Mouse (Mus musculus) forebrain, embryonic 15.5 days (tissue): ENCODE results near the gene Itga8. TPM values are rescaled to one million over a fixed set of nuclear protein-coding genes. Genes with fewer than 3 reads are reported as not detected.

Experiments used
- ATAC-seq: fragments of 200-750 bp; cut with Nextera tagmentation; replicated peaks from 2 replicates; pipeline ENCODE4 v1.8.0; 2017; ENCODE audit warnings: mild to moderate bottlenecking, moderate TSS enrichment, moderate library complexity
- H3K27ac ChIP-seq: fragments of 300-500 bp; sonication (generic); replicated peaks from 2 replicates; pipeline ENCODE4 v1.5.1; 2015; ENCODE audit warnings: mild to moderate bottlenecking, inconsistent platforms
- H3K27me3 ChIP-seq: fragments of 300-500 bp; sonication (generic); 2 replicates; pipeline ENCODE4 v1.6.1; 2015; ENCODE audit warnings: inconsistent platforms
- H3K36me3 ChIP-seq: fragments of 300-500 bp; sonication (generic); 2 replicates; pipeline ENCODE4 v1.6.1; 2015; ENCODE audit warnings: mild to moderate bottlenecking, inconsistent platforms
- H3K4me1 ChIP-seq: fragments of 300-500 bp; sonication (generic); 2 replicates; pipeline ENCODE4 v1.6.1; 2015; ENCODE audit warnings: inconsistent platforms
- H3K4me2 ChIP-seq: fragments of 300-500 bp; sonication (generic); replicated peaks from 2 replicates; pipeline ENCODE4 v1.6.1; 2015; ENCODE audit warnings: mild to moderate bottlenecking, inconsistent platforms
- H3K4me3 ChIP-seq: fragments of 300-500 bp; sonication (generic); 2 replicates; pipeline ENCODE4 v1.5.1; 2015; ENCODE audit warnings: mild to moderate bottlenecking, inconsistent platforms
- H3K9ac ChIP-seq: fragments of 300-500 bp; sonication (generic); replicated peaks from 2 replicates; pipeline ENCODE4 v1.6.1; 2015; ENCODE audit warnings: mild to moderate bottlenecking, inconsistent platforms
- H3K9me3 ChIP-seq: fragments of 300-500 bp; sonication (generic); 2 replicates; pipeline ENCODE4 v1.6.1; 2016; ENCODE audit warnings: inconsistent platforms
- WGBS: fragments of 180-500 bp; shearing (Covaris S2); methylation state at CpG from one replicate; pipeline ENCODE4 v1.1.7; 2015; ENCODE audit warnings: mixed read lengths; 5-methylcytosine and 5-hydroxymethylcytosine counted together
- polyA plus RNA-seq: library from polyadenylated mRNA; unstranded; fragments of >200 nt; fragmentation: Nextera tagmentation; extraction: Ambion mirVana; gene quantifications from 2 replicates; pipeline ENCODE4 v1.2.1, GENCODE M21; 2015

Gene Itga8
- polyA plus RNA-seq, 1 experiment from 2014 or later: 2.3 TPM

DNA sequence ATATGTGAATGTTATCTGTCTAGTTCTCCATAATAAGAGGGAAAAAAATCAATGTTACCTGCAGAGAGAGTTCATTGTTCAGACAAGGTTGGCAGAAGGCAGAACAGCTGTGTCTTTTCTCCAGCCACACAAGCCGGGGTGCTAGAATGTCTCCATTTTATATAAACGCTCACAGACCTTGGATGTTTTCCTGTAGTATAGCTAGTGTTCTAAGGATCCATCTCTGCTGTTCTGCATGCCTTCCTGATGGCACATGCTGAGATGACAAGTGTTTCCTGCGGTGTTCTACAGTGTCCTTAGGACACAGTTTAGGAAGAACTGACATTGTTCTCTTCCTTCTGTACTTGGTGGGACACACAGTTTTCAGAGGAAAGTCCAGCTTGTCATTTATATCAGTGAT is 192.4 kb downstream of the Itga8 start:
- Histone ChIP-seq H3K36me3 (no peaks in the 10 kb centered on the region), H3K4me1 (no peaks in the 10 kb centered on the region), H3K9ac (no peak overlapping the region), H3K9me3 (no peaks in the 10 kb centered on the region), H3K27me3 (no peaks in the 10 kb centered on the region), H3K4me2 (no peak overlapping the region), H3K4me3 (no peak overlapping the region), H3K27ac (no peak overlapping the region)
- ATAC-seq: no peak
- WGBS: 86% methylated on average over 3 of the region's 3 CpGs

DNA sequence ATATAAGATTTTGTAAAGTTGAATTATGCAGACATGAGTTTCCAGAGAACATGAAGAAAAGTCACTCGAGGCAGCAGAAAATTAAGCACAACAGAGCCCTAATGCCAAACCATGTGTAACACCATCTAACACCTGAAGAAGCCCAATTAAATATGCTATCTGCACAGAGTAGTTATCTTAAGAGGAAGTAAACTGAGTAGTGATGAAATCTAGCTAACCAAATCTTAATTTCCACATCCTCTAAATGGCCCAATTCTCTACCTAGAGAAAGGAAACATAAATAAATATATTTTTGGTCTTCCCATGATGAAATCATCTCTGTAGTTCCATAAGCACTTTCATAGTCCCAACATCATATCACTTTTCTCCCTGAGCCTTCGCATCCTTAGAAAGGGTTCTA is 193.4 kb downstream of the Itga8 start:
- H3K4me1 ChIP-seq: no peaks in the 10 kb centered on the region
- ATAC-seq: no peak
- WGBS: 92% methylated on average over 2 of the region's 2 CpGs

DNA sequence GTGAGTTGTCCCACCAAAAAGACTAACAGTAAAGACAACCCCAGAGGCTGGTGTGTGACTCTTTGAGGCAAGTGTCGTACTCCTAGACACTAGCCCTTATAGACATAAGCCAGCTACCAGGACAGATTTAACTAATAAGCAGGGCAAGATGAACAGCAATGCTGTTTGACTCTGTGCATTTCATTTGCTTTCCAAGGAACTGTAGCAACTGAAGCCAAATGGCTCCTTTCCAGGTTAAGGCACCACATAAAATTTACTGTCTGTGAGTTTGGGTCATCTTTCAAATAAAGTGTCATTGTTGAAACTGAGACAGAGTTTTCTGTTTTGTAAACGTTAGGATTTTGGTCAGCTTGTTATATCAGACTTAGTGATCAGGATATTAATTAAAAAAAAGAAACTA is 194.5 kb downstream of the Itga8 start:
- Histone ChIP-seq H3K27me3 (no peaks in the 10 kb centered on the region), H3K9me3 (no peaks in the 10 kb centered on the region), H3K4me2 (no peak overlapping the region), H3K4me1 (no peaks in the 10 kb centered on the region), H3K27ac (no peak overlapping the region), H3K4me3 (no peak overlapping the region), H3K36me3 (no peaks in the 10 kb centered on the region), H3K9ac (no peak overlapping the region)
- 75% methylated on average over 2 of the region's 2 CpGs for WGBS
- no peak for ATAC-seq

More for the DNA sequence above, 193.4 kb downstream of the Itga8 start:
- Histone ChIP-seq H3K27ac (no peak overlapping the region), H3K4me2 (no peak overlapping the region), H3K9ac (no peak overlapping the region), H3K27me3 (no peaks in the 10 kb centered on the region), H3K9me3 (no peaks in the 10 kb centered on the region), H3K4me3 (no peak overlapping the region), H3K36me3 (no peaks in the 10 kb centered on the region)

DNA sequence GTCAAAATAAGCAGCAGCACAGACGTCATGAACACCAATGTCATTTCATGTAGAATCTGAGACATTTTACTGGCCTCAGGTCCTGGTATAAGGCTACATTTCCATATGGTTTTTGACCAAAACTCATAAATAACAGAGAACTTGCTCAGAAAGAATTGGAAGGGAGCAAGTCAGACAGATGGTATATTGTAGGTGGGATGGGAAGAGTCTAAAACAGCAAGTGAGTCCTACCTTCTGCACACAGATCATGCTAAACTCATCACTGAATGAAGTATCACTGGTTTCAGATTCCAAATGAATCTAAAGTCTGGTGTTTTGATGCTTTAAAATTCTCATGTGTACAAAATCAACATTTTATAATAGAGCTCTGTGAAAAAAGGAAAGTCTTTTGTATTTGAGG is 198.5 kb downstream of the Itga8 start:
- no peak overlapping the region for H3K4me3 ChIP-seq
- no peak for ATAC-seq
- H3K4me1 ChIP-seq: no peaks in the 10 kb centered on the region
- no peaks in the 10 kb centered on the region for H3K36me3 ChIP-seq
- H3K4me2 ChIP-seq: no peak overlapping the region
- no peak overlapping the region for H3K9ac ChIP-seq
- no peaks in the 10 kb centered on the region for H3K27me3 ChIP-seq
- WGBS: 54% methylated on average over 1 of the region's 1 CpGs
- no peak overlapping the region for H3K27ac ChIP-seq
- no peaks in the 10 kb centered on the region for H3K9me3 ChIP-seq

DNA sequence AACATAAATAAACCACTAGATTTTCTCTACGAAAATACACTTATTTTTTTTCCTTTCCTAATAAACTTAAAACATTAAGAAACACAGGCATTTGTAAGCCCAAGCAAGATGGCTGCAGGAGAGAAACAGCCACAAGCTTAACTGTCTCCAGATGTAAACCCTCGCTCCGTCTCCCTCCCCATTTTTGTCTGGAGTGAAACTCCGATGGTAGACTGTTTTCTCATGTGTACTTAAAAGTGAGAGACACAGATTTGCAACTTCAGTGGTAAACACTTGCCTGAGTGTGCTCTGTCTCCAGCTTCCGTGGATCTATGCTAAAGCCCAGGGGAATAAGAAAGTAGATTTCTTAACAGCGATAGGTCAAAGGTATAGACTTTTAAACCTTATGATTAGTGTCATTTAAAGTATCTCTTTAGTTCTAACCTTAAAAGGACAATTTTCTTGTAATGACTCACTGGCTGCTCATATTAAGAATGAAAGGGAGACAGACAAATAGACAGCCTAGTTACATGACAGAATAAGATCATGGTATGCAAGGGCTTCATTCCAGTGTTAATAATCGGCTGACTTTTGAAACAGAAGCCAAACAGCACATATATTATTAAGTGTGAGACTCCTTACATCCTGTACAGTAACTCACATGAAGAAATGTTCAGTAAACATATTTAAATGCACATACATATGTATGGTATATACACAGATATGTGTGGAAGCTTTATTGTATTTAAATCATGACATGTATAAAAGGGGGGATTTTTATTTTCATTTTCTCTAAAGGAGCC is 209.3 kb downstream of the Itga8 start:
- no peaks in the 10 kb centered on the region for H3K9me3 ChIP-seq
- H3K4me2 ChIP-seq: no peak overlapping the region
- WGBS: 84% methylated on average over 7 of the region's 7 CpGs
- H3K27me3 ChIP-seq: no peaks in the 10 kb centered on the region
- ATAC-seq: no peak
- H3K36me3 ChIP-seq: no peaks in the 10 kb centered on the region
- H3K4me3 ChIP-seq: no peak overlapping the region
- no peak overlapping the region for H3K9ac ChIP-seq
- H3K27ac ChIP-seq: no peak overlapping the region
- no peaks in the 10 kb centered on the region for H3K4me1 ChIP-seq

DNA sequence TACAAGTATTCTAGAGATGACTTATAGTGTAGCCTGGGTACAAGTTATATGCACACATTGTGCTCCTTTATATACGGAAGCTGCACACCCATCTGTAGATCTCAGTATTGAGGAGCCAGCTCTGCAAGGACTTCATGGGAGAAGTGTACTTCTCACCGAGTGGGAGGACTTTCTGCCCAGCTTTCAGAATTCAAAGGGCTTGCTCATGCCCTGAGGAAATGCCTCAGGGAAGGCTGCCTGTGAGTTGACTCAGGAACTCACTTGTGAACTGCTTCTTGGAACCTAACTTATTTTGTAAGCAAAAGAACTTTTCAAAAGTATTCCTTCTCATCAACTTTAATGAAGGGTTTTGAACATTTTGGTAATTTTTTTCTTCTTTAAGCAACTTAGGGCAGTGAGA is 210.7 kb downstream of the Itga8 start:
- no peak overlapping the region for H3K4me3 ChIP-seq
- no peaks in the 10 kb centered on the region for H3K27me3 ChIP-seq
- H3K4me1 ChIP-seq: no peaks in the 10 kb centered on the region
- no peak for ATAC-seq
- no peak overlapping the region for H3K4me2 ChIP-seq
- H3K9me3 ChIP-seq: no peaks in the 10 kb centered on the region
- no peaks in the 10 kb centered on the region for H3K36me3 ChIP-seq
- WGBS: 83% methylated on average over 2 of the region's 2 CpGs
- no peak overlapping the region for H3K27ac ChIP-seq
- no peak overlapping the region for H3K9ac ChIP-seq

DNA sequence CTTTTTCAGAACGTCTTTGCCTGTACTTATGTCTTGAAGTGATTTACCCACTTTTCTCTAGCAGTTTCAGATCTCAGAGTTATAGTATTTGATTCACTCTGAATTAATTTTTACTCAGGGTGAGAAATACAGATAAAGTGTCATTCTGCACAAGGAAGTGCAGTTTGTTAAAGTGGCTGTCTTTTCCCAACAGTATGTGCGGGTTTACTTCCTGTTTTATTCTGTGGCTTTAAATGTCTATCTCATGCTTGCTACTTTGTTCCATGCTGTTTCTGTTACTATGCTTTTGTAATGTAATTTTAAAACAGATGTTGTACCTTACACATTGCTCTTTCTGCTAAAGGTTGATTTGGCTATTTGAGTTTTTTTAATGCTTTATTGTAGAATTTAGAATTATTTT is 216.2 kb downstream of the Itga8 start:
- no peak overlapping the region for H3K4me2 ChIP-seq
- H3K4me1 ChIP-seq: no peaks in the 10 kb centered on the region
- WGBS: 92% methylated on average over 2 of the region's 2 CpGs
- ATAC-seq: no peak
- no peaks in the 10 kb centered on the region for H3K9me3 ChIP-seq
- H3K4me3 ChIP-seq: no peak overlapping the region
- H3K27me3 ChIP-seq: no peaks in the 10 kb centered on the region
- H3K27ac ChIP-seq: no peak overlapping the region
- H3K9ac ChIP-seq: no peak overlapping the region
- H3K36me3 ChIP-seq: no peaks in the 10 kb centered on the region

DNA sequence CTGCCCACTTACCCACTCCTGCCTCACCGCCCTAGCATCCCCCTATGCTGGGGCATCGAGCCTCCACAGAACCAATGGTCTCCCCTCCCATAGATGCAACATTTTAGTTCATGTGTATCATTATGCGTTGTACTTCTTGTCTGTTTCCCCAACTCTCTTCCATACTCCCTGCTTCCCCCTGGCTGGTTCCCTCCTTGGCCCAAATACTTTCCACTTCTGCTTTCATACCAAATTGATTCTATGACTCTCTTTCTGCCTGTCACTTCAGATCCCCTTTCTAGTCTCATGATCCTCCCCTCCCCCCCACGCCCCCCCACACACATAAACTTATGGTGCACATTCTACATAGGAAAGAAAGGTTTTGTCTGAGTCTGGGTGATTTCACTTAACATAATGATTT is 217.4 kb downstream of the Itga8 start:
- Histone ChIP-seq H3K27ac (no peak overlapping the region), H3K9ac (no peak overlapping the region), H3K4me2 (no peak overlapping the region), H3K36me3 (no peaks in the 10 kb centered on the region), H3K27me3 (no peaks in the 10 kb centered on the region), H3K4me1 (no peaks in the 10 kb centered on the region), H3K4me3 (no peak overlapping the region), H3K9me3 (no peaks in the 10 kb centered on the region)
- WGBS: 79% methylated on average over 4 of the region's 4 CpGs
- no peak for ATAC-seq

DNA sequence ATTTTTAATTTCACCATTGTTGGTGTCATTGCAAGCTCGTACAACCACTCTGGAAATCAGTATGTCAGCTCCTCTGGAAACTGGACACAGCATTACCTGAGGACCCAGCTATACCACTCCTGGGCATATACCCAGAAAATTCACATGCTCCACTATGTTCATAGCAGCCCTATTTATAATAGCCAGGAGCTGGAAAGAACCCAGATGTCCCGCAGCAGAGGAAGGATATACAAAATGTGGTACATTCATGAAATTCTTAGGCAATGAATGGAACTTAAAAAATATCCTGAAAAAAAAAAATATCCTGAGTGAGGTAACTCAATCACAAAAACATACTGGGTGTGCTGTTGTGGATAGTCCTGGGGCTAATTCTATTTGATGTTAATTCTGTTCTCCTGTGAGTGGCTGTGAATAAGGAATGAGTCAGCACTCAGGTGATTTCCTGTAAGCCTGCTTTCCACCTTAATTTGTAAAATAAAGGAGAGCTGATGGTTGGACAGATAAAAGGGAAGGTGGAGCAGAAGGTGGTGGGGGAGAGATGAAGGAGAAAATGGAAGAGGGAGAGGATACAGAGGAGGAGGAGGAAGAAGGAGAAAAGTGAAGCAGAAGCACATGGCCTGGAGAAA is 224.3 kb downstream of the Itga8 start:
- H3K9me3 ChIP-seq: no peaks in the 10 kb centered on the region
- H3K4me3 ChIP-seq: no peak overlapping the region
- H3K27me3 ChIP-seq: no peaks in the 10 kb centered on the region
- no peaks in the 10 kb centered on the region for H3K4me1 ChIP-seq
- no peak overlapping the region for H3K9ac ChIP-seq
- H3K27ac ChIP-seq: no peak overlapping the region
- H3K36me3 ChIP-seq: no peaks in the 10 kb centered on the region
- 90% methylated on average over 2 of the region's 2 CpGs for WGBS
- ATAC-seq: no peak
- H3K4me2 ChIP-seq: no peak overlapping the region

DNA sequence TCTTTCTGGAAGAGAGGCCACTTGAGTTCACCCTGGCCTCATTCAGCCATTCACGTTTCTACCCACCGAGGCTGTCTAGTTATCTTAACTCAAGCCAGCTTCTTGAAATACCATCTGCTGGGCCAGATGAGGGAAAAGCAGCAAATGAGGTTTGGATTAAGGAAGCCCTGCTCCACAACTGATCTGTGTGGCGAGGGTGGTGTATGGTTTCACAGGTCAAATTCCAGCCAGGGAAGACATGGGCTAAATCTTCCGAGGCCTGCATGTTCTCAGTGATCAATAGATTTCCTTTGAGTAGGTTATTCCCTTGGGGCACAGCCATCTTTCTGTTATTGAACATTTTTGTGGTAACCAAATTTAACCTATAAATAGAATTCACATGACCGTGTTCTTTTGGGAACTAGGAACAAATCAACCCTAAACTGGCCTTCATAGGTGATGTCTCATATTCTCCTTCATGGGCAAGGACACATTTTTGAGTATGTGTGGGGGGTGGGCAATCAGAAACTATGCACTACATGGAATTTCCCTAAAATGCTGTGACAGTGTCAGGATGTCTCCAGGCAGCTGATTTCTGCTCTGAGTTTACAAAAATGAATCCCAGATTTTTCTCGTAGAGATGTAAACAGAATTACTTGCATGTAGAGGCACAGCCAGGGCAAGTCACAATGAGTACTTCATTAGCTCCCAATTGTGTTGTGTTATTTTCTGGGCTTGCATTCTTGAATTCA is 235.9 kb downstream of the Itga8 start:
- ATAC-seq: no peak
- WGBS: 84% methylated on average over 6 of the region's 6 CpGs
- no peaks in the 10 kb centered on the region for H3K36me3 ChIP-seq

DNA sequence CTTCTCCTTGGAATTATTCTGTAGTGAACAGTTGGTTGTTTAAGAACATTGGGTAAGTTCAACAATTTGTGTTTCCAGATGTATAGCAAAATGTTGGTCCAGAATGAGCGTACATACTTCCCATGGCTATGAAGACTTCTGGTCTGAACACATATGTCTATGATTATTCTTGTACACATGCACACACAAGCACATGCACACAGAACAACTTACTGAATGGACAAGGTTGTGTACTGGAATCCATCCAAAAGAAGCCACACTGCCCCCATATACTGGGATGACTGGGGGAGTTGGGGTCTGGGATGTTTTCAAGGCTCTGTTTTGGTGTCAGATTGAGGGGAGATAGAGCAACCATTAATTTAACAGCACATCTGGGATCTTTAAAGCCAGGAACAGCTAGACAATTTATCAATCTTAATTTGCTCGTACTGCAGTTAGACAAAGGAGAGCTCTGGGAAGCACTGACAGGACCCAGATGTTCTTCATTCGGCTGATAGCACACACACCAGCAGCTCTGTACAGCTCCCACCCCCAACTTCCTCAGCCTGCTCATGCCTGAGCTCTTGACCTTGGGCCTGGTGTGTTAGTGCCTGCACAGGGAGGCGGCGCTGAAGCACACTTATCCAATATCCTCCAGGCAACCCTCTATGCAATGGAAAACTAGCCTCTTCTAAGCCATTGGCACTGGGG is 241.5 kb downstream of the Itga8 start:
- Histone ChIP-seq H3K36me3 (no peaks in the 10 kb centered on the region), H3K4me1 (no peaks in the 10 kb centered on the region), H3K9ac (no peak overlapping the region), H3K27me3 (no peaks in the 10 kb centered on the region), H3K9me3 (no peaks in the 10 kb centered on the region), H3K27ac (no peak overlapping the region), H3K4me3 (no peak overlapping the region), H3K4me2 (no peak overlapping the region)
- no peak for ATAC-seq
- 87% methylated on average over 5 of the region's 5 CpGs for WGBS

More for the DNA sequence above, 235.9 kb downstream of the Itga8 start:
- Histone ChIP-seq H3K4me1 (no peaks in the 10 kb centered on the region), H3K9ac (no peak overlapping the region), H3K4me3 (no peak overlapping the region), H3K27ac (no peak overlapping the region), H3K4me2 (no peak overlapping the region), H3K27me3 (no peaks in the 10 kb centered on the region), H3K9me3 (no peaks in the 10 kb centered on the region)
